Mouse (Mus musculus) liver, adult 2 months (tissue): ENCODE data around the gene Tacc3. TPM values are rescaled to one million over a fixed set of nuclear protein-coding genes. Genes with fewer than 3 reads are reported as not detected.

Experiments
- DNase-seq: peaks from one replicate; pipeline ENCODE4 v3.0.0-alpha.2; 2011; ENCODE audit warnings: low read depth, low spot score; ENCODE audit errors: extremely low read depth
- H3K27ac ChIP-seq: fragments of 200-500 bp; replicated peaks from 2 replicates; pipeline ENCODE4 v1.5.1; 2012; ENCODE audit warnings: low read depth, mild to moderate bottlenecking, control low read depth, inconsistent platforms, low read length; ENCODE audit not compliant: insufficient read depth
- H3K27me3 ChIP-seq: fragments of 200-500 bp; 2 replicates; pipeline ENCODE4 v1.6.1; 2012; ENCODE audit warnings: mild to moderate bottlenecking, moderate library complexity, low read length, inconsistent platforms; ENCODE audit not compliant: control insufficient read depth, insufficient read depth
- H3K36me3 ChIP-seq: fragments of 200-500 bp; 2 replicates; pipeline ENCODE4 v1.6.1; 2012; ENCODE audit warnings: low read length, inconsistent platforms; ENCODE audit not compliant: control insufficient read depth, insufficient read depth
- H3K4me1 ChIP-seq: fragments of 200-500 bp; 2 replicates; pipeline ENCODE4 v1.6.1; 2011; ENCODE audit warnings: low read length; ENCODE audit not compliant: control insufficient read depth, insufficient read depth
- H3K4me3 ChIP-seq: fragments of 200-500 bp; 2 replicates; pipeline ENCODE4 v1.5.1; 2011; ENCODE audit warnings: low read depth, mild to moderate bottlenecking, control low read depth, low read length, moderate library complexity; ENCODE audit not compliant: insufficient read depth
- H3K79me2 ChIP-seq: fragments of 200-500 bp; 2 replicates; pipeline ENCODE4 v1.6.1; 2012; ENCODE audit warnings: inconsistent platforms, mild to moderate bottlenecking, low read length, moderate library complexity; ENCODE audit not compliant: control insufficient read depth, insufficient read depth
- H3K9ac ChIP-seq: fragments of 200-500 bp; 2 replicates; pipeline ENCODE4 v1.6.1; 2012; ENCODE audit warnings: low read depth, mild to moderate bottlenecking, control low read depth, inconsistent platforms, low read length
- CTCF ChIP-seq: fragments of 200-500 bp; IDR thresholded peaks from 2 replicates; pipeline ENCODE4 v1.5.1; 2011; ENCODE audit warnings: low read depth, low read length, control low read depth
- POLR2A ChIP-seq: fragments of 200-500 bp; IDR thresholded peaks from 2 replicates; pipeline ENCODE4 v1.6.1; 2011; ENCODE audit warnings: low read length, control low read depth; ENCODE audit not compliant: insufficient read depth; ENCODE audit errors: extremely low read depth
- WGBS: fragments of 180-500 bp; shearing (Covaris S2); methylation state at CpG from one replicate; pipeline ENCODE4 v1.1.7; 2018; 5-methylcytosine and 5-hydroxymethylcytosine counted together
- polyA plus RNA-seq: library from polyadenylated mRNA; depleted of rRNA; stranded (reverse); fragments of >200 nt; gene quantifications from 2 replicates; pipeline ENCODE4 v1.2.3, GENCODE M21; 2012
- total RNA-seq: library from RNA; depleted of rRNA; stranded (reverse); fragments of >200 nt; gene quantifications from 2 replicates; pipeline ENCODE4 v1.2.3, GENCODE M21; 2014

The Tacc3 gene
- total and polyA plus RNA-seq, 2 experiments: 0.92 to 1.3 TPM

DNA sequence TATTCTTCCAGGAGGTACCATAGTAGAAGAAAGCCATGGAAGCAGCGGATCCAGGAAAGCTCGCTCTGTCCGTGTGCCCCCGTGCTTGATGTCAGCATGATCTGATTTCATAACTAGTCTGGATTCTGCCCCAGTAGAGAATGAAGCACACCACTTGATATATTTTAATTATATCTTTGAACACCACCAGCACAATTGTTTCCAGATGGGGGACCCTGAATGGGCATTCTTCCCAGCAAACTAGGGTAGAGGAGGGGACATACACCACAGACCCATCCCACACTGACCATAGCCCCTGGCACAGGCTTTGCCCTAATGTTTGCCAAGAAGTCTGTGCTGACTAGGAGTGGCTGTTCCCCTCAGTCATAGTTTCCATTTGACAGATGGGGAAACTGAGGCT, 27.0 kb downstream of the Tacc3 start:
- H3K4me1 ChIP-seq: no peaks in the 10 kb centered on the region; the same call in 1 of the 2 replicates
- no peaks in the 10 kb centered on the region for H3K36me3 ChIP-seq
- no peak for DNase-seq
- WGBS: 95% methylated on average over 4 of the region's 4 CpGs
- no peaks in the 10 kb centered on the region for H3K79me2 ChIP-seq
- H3K27me3 ChIP-seq: no peaks in the 10 kb centered on the region
- no peak overlapping the region for H3K9ac ChIP-seq
- TF ChIP-seq POLR2A (no peak), CTCF (no peak)
- H3K4me3 ChIP-seq: no peak overlapping the region
- H3K27ac ChIP-seq: no peak overlapping the region

DNA sequence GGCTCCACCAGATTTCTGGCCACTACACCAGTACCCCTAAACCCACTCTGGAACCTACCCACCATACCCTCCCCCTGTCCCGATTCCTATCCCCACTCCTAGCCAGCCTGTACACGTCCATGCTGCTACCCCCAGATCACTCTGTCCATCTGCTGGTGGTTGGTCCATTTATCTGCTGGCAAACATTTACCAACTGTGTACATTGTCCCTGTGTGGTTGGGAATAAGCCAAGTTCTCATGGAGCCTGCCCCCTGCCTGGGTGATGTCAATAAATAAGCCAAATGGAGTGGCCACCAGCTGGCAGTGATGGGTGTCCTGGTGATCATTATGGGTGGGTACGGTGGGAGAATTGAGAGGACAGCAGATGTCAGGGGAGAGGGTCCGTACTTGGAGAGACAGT, 29.2 kb downstream of the Tacc3 start:
- TF ChIP-seq CTCF: no peak
- no peak for TF ChIP-seq POLR2A
- Histone ChIP-seq H3K4me3 (no peak overlapping the region), H3K36me3 (no peaks in the 10 kb centered on the region), H3K9ac (no peak overlapping the region), H3K4me1 (no peaks in the 10 kb centered on the region; the same call in 1 of the 2 replicates), H3K27ac (no peak overlapping the region), H3K79me2 (no peaks in the 10 kb centered on the region), H3K27me3 (no peaks in the 10 kb centered on the region)
- DNase-seq: peak; percentile 33
- 35% methylated on average over 4 of the region's 4 CpGs for WGBS

DNA sequence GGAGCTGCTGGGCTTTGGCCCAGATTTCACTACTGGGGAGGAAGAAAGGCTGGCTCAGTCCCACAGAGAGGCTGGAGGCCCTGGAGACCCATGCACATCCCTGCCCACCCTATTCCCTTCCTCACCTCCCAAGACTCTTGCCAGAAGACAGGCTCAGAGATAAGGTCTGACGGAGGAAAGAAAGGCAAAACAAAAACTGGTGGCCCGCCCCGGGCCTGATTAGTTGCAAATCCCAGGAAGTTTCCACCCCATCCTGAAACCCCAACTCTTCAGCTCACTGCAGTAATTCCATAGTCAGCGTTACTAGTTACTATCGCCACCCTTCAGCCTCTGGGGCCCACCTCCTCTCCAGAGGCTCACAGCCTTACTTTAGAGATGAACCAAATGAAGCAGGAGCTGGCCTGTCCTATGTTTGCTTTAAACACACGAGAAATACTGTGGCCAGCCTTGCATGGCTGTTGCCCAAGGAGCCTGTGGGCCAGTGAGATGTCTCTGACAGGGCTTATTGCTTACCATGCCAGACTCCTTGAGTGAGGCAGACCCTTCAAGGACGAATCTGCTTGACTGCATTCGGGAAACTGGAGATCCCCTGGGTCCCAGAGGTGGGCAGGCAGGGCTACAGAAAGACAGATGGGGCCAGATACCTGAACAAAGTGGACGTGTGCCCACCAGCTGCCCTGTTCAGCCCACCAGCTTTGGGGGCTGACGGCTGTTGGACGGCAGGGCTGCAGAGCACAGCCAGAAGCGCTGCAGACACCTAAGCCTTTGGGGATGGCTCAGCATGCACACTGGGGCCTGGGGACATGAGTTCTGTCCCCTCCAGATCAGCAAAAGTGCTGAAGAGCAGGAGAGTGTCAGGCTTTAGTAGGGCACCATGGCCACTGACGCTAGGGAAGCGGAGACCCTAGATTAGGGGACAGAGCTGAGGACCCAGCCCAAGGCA, 30.6 kb downstream of the Tacc3 start:
- Histone ChIP-seq H3K36me3 (no peaks in the 10 kb centered on the region), H3K4me3 (no peak overlapping the region), H3K27me3 (no peaks in the 10 kb centered on the region), H3K79me2 (no peaks in the 10 kb centered on the region), H3K4me1 (no peaks in the 10 kb centered on the region; the same call in 1 of the 2 replicates), H3K9ac (no peak overlapping the region), H3K27ac (peak overlapping the region; percentile 7; the same call in 1 of the 2 replicates)
- no peak for DNase-seq
- WGBS: 78% methylated on average over 14 of the region's 14 CpGs
- no peak for TF ChIP-seq CTCF

DNA sequence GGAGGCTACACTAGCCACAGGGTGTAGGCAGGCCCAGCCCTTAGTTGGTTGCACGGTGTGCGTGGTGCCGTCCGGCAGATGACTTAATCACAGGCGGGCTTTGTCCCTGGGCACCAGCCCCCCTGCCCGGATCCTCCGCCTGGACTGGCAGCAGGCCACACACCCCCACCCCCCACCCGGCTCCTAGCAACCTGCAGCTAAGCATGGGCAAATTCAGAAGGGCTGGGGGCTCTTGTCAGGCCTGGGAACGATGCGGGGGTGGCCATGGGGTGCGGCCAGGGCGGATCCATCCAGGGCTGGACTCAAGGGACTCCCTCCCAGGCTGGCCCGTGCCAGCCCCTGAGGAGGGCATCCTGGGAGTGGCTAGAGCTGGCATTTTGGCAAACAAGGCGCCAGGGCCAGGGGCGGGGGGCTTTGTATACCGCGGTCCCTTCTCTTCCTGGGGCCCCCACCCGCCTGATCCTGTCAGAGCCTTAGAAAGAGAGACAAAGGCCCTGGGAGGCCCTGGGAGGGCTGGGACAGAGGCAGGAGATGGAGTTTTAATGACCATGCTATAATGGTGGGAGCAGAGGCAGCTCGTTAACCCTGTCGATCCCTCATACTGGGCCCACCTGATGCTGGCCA, 31.4 kb downstream of the Tacc3 start:
- Histone ChIP-seq H3K4me3 (no peak overlapping the region), H3K9ac (no peak overlapping the region), H3K4me1 (no peaks in the 10 kb centered on the region; the same call in 1 of the 2 replicates), H3K27ac (no peak overlapping the region), H3K27me3 (no peaks in the 10 kb centered on the region), H3K36me3 (no peaks in the 10 kb centered on the region), H3K79me2 (no peaks in the 10 kb centered on the region)
- no peak for DNase-seq
- TF ChIP-seq POLR2A (no peak), CTCF (no peak)
- whole genome bisulfite sequencing: 85% methylated on average over 20 of the region's 20 CpGs

DNA sequence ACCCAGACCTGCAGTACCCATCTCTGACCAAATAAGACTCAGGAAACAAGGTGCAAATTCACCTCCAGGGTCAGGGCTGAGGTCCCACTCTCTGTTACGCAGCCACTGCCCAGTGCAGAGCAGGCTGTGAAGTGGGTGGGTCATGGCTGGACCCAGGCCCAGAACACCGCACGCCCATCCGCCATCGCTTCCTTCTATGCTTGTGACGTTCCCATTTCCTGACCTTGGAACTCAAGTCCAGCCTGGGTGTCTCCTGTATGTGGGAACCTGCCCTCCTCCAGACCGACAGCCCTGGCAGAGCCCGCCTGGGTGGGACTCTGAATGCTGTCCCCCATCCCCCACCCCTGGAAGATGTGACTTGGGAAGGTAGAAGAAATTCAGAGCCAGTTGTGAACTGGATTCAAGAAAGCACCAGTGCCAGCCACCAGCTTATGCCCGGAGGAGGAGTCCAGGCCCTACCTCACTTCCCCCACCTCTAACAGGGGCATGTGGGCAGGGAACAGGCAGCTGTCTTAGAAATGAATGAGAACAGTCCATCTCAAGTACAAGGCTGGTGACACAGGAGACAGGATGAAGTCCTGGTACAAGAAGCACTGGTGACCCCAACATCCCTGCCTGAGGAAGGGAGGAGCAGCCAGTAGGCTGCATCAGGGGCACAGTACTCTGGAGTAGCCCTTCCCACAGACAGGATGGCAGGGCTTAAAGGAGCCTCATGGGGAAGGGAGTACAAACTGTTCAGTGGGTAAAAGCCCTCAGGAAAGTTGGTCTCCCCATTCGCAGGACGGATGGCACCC, 32.1 kb downstream of the Tacc3 start:
- no peak overlapping the region for H3K4me3 ChIP-seq
- WGBS: 87% methylated on average over 11 of the region's 11 CpGs
- no peaks in the 10 kb centered on the region for H3K79me2 ChIP-seq
- no peaks in the 10 kb centered on the region for H3K36me3 ChIP-seq
- H3K4me1 ChIP-seq: no peaks in the 10 kb centered on the region; the same call in 1 of the 2 replicates
- H3K27ac ChIP-seq: no peak overlapping the region
- H3K27me3 ChIP-seq: no peaks in the 10 kb centered on the region
- DNase-seq: no peak
- no peak overlapping the region for H3K9ac ChIP-seq
- TF ChIP-seq CTCF (no peak), POLR2A (no peak)

DNA sequence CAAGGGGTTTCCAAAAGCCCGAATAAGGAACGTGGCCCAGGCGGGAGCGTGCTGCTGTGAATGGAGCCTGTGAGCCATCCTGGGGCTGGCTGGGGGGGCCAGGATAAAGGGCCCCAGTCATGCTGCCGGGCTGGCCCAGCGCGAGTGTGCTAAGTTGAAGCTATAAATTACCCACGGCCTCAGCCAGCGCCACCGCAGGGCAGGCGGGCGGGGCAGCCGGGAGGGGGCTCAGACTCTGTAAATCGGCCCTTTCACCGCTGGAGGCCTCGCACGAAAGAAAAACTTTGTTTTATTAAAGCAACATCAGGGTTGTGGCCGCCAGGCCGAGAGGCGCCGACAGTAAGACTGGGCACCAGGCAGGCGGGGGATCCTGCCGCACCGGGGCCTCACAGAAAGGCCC, 34.5 kb downstream of the Tacc3 start:
- TF ChIP-seq POLR2A (no peak), CTCF (no peak)
- Histone ChIP-seq H3K27ac (no peak overlapping the region), H3K27me3 (no peaks in the 10 kb centered on the region), H3K79me2 (no peaks in the 10 kb centered on the region), H3K4me3 (no peak overlapping the region), H3K9ac (no peak overlapping the region), H3K36me3 (no peaks in the 10 kb centered on the region), H3K4me1 (no peaks in the 10 kb centered on the region; the same call in 1 of the 2 replicates)
- DNase-seq: no peak
- WGBS: 77% methylated on average over 24 of the region's 24 CpGs
